Mouse (Mus musculus) monocyte, adult 2 months (primary cell): ENCODE data around the gene Nrxn1.

Experiments
- DNase-seq, 2 experiments: peaks; one replicate each; pipeline ENCODE4 v3.0.0; 2022; ENCODE audit warnings: low spot score in 2 of 2, low read depth in 1 of 2

Gene Nrxn1

DNA sequence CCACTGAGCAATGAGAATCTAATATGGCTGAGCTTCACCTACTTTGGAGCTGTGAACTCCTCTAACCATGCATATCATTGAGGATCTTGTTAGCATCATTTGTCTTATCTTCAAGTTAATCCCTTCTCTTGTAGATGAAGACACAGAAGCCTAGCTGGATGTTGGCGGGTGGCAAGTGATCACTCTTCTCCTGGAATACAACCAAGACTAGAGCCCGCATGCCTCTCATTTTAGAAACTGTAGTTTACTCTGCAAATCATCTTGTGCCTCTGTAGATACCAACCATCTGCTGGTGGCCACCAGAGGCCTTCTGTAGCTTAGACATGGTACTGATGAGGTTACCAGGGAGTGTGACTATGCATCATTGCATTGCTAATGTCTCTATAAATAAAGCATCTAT lies 280.4 kb downstream of the Nrxn1 start:
- DNase-seq, result no peak

DNA sequence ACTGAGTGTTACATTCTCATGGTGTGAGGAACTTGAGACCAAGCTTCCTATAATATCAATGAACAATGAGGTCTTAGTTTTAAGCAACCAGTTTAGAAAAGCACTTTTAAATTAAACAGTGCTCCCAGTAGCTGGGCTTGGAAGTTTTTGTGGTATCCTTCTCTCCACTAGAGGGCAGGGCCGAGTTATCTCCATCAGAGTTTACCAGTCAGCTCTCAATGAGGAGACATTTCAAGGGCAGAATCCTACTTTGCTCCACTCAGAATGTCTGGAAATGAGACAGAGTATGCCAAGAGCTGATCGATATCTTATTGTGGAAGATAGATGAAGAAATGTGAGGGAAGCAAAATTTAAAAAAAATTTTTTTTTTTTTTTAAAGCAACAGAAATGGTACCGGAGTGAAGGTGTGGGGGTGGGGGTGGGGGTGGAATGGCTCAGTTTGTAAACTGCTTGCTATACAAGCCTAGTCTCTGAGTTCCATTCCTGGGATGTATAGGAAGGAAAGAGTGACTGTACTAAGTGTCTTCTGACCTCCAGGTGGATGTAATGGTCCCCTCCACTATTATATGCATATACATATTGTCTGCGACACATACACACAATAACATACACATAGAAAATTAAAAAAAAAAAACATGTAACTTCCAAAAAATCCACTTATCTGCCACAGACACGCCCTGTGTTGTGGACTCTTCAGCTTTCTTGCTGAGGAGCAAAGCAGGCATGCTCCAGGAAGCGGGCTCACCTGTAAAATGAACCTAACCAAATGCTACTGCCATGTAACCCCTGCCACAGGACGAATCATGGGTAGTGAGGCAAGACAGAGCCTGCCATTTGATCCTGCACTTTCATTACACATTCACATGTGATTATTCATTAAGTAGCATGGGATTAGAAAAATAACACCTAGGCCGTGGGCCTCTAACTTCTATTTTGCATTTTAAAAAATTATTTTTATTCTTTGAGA lies 283.4 kb downstream of the Nrxn1 start:
- no peak for DNase-seq

DNA sequence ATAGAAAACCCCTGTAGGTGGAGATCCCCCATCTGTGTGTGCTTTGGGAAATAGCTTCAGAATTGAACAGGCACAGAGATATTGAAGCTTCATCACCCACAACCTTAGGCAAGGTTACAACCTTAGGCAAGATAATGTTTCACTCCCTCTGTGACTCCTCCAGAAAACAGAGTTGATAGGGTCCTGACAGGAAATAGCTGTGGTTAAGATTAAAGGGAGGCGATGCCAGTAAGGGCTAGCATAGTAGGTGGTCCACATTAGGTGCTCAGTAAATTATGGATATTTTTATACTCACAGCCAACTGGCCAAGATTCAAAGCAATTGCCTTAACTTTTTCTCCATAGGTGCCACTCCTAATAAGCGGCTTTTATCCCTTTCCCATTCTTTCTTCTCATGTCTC lies 284.6 kb downstream of the Nrxn1 start:
- DNase-seq, result no peak

DNA sequence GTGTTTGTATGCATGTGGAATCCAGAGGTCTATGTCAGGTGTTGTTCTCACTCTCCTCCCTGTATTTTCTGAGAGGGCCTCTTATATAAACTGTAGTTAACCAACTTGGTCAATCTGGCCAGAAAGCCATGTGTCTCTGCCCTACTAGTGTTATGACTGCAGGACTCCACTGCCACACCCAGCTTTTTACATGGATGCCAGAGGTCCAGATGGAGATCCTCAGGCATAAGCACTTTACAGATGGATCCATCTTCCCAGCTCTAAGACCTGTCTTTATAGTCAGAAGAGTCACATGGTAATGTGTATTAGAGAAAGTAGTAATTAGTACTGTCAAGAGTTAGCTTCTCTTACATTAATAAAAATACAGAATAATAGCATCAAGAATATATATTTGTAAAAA lies 285.7 kb downstream of the Nrxn1 start:
- no peak for DNase-seq

DNA sequence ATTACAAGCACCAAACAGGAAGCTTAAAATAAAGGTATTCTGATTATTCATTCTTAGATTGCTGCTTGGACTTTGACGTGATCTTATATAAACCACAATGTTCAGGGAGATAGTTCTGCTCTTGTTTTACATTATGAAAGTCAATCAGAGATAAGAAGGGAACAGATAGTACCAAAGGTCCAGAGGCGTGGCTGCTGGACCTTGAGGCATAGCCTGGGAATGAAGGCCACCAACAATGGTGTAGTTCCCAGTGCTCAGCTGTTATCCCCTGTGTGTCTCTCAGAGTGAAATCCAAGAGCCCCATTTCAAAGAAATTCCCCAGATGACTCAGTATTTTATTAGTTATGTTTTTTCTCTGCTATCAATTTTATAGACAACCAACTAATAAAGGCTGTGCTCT lies 294.2 kb downstream of the Nrxn1 start:
- no peak for DNase-seq

DNA sequence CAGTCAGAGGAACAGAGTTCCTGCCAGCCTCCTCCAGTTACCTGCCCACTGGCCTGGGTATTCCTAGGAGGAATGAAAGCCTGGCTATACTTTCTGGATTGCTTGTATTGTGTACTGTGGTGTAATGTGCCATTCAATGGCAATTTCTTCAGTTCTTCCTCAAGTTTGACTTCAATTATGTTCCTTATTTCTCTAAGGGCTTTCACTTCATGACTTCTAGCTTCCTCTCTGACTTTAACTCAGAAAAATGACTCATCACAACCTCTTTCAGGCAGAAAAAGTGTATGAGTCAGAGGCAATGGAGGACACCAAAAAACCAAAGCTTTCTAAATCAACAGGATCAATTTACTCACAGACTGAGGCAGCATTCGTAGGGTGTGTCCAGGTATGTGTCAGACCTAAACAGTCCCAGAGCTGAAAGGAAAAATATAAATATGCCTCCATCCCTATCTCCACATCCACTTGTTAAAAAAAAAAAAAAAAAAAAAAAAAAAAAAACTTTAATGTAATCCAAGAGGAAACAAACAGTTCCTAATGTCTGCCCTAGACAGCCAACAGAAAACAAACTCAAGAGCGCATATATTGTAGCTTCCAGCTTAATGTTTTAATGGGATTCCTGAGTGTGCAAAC lies 295.1 kb downstream of the Nrxn1 start:
- DNase-seq, result no peak

DNA sequence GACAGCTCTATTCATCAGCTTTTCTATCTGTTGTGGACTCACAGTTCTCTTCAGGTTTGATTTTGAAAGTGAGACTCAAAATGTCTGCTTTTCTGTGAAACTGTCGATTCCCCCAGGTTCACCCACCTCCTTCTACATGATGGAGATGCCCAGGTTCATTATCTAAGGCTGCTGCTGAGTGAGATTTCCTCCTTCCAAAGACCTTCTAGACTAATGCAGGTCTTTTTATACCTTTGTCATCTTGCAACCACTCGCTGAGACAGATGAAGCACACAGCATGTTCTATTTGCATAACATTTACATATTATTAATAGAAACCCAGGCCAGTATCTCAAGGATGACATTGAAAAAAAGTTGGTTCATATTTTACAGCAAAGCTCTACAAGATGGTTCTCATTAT lies 295.9 kb downstream of the Nrxn1 start:
- DNase-seq, result no peak

DNA sequence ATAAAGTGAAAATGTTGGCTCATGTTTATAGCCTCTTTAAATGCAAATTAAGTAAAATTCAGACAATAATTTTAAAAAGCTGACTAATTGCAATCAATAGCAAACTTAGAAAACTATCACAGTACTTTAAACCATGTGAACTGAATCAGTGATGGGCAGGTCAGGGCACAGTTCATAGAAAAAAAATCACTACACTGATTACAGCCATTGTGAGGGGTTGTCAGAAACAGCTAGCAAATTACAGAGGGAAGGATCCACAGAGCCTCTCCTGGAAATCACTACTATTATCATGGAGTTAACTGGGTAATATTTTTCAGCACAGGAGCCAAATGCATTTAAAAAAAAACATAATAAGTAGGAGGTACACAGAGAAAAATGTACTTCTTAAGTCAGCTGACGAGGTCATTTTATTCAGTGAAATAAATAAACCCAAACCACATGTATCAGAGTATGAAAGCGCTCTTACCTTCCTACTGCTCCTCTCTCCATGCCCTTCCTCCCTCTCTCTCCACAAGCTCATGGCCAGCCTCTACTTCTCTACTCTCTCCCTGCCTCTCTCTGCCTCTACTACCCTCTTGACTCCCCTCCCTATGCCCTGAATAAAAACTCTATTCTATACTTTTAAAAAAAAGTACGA lies 304.3 kb downstream of the Nrxn1 start:
- no peak for DNase-seq

DNA sequence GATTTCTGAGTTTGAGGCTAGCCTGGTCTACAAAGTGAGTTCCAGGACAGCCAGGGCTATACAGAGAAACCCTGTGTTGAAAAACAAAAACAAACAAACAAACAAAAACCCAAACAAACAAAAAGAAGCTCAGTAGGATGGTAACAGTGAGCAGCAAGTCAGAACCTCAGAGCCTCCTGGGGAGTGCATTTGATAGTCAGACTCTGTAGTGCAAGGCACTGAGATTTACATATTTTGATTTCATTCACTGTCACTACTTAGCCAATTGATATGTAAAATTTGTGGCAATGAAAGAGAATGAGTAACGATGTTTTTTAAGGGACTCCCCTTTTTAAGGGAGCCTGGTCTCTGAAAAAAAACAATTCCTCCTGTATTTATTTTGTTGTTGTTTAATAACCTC lies 304.8 kb downstream of the Nrxn1 start:
- no peak for DNase-seq

DNA sequence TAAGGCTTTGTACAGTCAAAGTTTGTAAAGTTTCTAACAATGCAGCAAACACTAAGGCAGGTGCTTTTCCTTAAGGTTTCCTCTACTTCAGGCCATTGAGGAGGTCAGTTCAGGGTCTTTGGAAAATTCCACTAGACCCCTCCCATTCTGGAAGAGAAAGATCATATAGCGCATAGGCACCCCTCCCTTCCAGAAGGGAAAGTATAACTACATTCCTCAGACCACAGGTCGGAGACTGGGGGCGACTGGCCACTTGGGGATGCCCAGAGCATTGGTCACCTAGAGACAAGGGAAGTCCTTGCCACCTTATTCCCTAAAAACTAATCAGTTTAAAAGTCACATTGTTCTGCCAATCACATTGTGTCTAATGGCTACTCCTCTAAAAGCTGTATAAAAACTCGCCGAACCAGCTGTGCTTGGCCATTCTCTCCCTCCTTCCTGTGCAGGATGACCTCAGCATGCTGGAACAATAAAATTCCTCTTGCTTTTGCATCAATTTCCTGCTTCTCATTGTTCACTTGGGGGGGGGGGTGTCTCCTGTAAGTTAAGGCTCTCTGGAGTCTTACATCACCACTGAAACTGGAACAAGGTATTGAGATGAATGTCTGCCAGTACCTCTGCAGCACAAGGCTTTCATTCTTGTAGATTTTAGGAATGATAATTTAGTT lies 305.6 kb downstream of the Nrxn1 start:
- DNase-seq, result no peak

DNA sequence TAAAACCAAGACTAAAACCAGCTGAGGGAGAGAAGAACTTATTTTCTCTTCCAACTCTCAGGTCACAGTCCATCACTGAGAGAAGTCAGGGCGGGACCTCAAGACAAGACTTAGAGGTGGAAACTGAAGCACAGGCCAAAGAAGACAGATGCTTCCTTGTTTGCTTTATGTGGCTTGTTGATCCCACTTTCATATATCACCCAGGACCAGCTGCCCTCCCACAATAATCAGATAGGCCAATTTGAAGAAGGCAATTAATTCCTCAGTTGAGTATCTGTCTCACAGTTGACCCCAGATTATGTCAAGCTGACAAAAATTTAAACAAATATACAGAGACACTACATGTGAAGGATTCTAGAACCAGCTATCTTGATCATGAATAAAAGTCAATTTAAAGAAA lies 312.4 kb downstream of the Nrxn1 start:
- no peak for DNase-seq

DNA sequence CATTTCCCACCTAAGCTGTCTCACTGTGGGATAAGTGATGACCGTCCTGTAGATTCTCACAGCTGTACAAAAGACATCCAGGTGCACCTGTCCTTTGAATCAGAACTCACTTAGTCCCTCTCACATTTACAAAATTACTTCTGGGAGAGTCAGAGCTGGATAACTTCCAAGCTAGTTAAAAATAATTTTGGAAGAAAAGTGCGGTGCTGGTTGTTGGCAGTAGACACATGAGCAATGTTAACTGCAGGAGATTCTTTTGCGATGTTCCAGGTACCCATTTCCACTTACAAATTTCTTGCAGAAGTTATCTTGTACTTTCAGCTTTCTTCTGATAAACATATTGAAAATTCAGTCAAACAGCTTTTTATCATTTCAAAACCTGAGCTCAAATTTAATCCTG lies 317.5 kb downstream of the Nrxn1 start:
- no peak for DNase-seq

DNA sequence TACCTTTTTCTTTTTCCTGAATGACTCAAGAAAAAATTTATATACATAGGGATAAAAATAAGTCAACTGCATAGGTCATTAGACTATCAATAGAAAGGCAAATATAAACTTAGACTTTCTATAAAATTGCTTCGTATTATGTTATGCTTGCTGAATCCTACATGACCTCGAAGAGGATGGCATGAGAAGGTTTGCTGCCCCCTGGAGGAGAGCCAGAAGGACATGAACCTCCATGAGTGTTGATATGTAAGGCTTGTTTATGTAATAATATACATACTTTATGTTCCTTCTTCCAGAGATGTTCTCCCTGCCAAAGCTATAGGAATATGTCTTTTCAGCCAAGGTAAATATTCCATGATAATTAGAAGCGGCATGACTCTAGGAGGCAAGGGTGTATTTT lies 319.6 kb downstream of the Nrxn1 start:
- DNase-seq, result no peak

DNA sequence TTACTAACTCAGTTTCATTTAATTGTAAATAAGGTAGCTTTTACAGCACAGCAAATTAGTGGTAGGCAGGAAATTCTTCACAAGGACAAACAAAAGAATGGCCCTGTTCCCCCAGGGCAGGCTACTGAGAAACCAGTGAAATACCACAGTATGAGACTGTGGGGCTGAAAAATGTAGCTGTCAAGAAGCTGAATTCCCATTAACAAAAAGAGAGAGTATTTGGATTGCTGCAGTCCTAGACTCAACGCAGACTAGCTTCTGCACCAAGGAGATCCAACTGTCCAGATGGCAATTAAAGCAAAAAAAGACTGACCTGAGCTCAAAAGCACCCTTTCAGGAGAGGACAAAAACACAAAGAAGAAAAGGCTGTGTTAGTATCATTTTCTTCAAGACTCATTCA lies 324.7 kb downstream of the Nrxn1 start:
- no peak for DNase-seq

DNA sequence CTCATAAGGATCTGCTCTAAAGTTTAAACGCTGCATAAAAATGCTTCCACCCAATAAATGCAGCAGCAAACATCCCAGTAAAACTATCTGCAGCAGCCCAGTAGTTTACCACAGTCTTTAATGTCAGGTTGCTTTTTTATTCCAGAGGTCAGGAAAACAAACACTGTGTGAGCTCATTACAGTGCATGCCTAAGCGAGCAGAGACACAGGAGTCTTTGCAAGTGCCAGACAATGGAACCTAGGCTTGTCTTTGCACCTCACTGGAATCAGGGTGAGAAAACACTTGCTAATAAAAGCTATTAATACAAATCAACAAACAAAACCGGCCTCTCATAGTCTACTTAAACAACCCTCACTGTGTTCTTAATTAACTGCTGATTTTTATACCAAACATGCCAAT lies 365.7 kb downstream of the Nrxn1 start:
- DNase-seq, result no peak

DNA sequence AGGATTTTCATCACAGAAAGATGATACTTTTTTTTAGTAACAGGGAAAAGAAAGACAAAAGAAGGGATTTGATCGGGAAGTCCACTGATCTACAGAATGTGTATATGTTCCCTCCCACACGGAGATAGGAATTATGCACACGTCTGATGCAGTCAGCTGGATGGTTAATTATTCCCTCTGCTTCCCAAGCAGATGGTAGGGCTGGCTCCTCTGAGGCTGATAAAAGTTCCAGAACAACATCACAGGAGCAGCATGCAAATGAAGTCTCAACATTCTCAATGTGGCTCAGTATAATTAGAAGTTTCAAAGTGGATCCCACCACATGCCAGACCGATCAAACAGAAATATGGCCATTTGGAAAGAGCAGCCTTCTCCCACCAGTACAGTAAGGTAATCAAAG lies 388.1 kb downstream of the Nrxn1 start:
- no peak for DNase-seq

DNA sequence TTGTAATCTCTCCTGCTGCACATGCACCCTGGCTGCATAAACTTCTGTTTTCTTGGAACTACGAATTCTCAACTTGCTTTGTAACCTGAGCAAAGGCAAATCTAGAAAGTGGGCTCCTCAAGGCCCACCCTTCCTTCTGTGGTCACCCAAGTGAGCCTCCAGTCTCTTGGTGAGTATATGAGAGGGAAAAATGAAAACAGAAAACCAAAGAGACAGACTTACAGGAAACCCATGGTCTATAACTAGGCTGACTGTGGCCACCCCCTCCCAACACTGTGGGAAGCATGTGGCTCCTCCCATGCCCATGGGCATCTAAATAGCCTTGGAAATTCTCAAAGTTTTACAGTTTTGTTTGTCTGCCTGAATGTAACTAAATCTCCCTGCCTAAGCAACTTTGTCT lies 390.2 kb downstream of the Nrxn1 start:
- no peak for DNase-seq

DNA sequence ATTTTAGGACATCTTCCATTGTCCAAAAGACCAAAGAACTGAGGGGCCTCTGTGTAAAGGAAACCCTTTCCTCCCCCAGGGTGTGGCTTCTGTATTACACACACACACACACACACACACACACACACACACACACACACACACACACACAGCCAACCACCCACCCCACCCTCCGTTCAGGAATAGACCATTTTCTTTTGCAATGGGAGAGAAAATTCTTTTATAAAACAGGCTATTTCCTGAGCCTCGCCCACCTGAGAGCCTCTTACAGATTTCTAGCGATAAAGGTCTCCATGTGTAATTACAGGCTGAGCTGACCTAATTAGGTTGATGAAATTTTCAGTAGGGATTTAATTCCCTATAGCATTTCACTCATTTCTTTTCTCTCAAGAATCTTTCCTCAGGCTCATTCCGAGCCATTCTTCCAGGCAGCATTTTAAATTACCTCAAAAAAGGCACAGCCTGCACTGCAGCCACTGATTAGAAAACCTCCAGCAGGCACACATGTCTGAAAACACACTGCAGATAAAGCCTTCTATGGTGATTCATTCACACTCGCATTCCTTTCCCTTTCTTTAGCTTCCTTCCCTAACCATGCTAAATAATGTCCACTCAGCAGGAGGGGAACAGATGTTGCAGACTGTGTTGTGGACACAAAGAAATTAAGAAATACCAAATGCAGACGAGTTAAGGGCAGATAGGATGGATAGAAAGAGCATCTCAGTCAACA lies 396.6 kb downstream of the Nrxn1 start:
- no peak for DNase-seq

DNA sequence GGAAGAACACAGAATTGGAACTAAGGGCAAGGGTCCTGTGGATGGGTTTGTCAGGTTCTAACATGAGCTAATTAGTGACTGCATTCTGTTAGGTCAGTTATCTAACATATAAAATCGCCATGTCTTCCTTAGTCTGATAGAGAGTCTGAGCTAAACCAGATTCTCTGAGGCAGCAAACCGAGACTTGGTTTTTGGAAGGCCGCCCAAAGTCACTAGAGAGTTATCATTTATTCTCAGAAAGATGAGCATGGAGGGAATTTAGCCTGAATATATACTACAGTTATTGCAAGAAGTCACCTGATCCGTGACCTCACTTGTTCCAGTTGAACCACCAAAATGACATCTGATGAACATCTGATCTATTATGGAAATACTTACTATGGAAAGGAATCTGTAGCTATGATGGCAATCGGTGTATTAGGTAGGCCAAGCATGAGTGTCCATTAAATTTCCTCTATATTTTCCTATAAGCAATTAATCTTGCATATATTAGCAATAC lies 397.7 kb downstream of the Nrxn1 start:
- no peak for DNase-seq

DNA sequence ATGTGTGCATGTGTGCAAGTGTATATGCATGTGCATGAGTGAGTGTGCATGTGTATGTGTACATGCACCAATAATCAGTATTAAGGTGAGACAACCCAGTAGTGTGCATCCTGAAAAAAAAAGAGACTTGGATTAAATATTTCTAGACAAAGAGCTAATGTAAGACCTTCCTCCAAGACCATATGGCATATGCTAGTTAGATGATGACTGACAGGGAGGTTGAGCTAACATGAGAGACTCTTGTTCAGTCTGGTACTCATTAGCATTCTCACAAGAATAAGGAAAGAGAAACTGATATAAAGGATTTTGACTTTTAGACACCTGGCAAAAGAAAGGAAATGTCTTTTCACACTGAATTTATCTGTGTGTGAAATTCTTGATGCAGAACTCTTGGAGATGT lies 408.7 kb downstream of the Nrxn1 start:
- DNase-seq, result no peak

DNA sequence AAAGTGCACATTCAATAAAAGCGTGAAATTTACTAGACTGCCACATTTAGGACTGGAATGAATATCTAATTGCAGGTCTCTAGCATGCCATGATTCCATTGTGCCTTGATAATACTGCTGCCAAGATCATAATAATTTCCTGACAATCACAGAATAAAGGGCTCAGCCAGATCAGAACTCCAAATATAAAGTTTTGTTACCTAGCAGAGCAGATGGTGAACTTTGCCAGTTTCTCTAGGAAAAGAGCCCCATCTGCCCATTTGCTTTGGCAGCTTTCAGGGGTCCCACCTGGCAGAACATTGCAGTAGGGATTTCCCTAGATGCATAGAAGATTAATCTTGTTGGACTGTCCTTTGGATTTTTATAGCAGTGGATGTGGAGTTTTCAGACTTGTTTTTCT lies 411.9 kb downstream of the Nrxn1 start:
- DNase-seq, result no peak
